Mouse (Mus musculus) hindbrain, embryonic 16.5 days (tissue): ENCODE data around the gene Clpp. TPM values are rescaled to one million over a fixed set of nuclear protein-coding genes. Genes with fewer than 3 reads are reported as not detected.

ENCODE experiments used
- ATAC-seq: fragments of 200-750 bp; cut with Nextera tagmentation; 2 replicates; pipeline ENCODE4 v1.8.0; 2017; ENCODE audit warnings: moderate TSS enrichment, moderate library complexity
- H3K27ac ChIP-seq: fragments of 300-500 bp; sonication (generic); 2 replicates; pipeline ENCODE4 v1.5.1; 2014; ENCODE audit warnings: low read depth, mild to moderate bottlenecking, control low read depth, low read length, moderate library complexity
- H3K27me3 ChIP-seq: fragments of 300-500 bp; sonication (generic); replicated peaks from 2 replicates; pipeline ENCODE4 v1.6.1; 2014; ENCODE audit warnings: low read length; ENCODE audit not compliant: control insufficient read depth, insufficient read depth
- H3K36me3 ChIP-seq: fragments of 300-500 bp; sonication (generic); 2 replicates; pipeline ENCODE4 v1.6.1; 2014; ENCODE audit warnings: mild to moderate bottlenecking, low read length, moderate library complexity, mixed read lengths; ENCODE audit not compliant: control insufficient read depth, insufficient read depth
- H3K4me1 ChIP-seq: fragments of 300-500 bp; sonication (generic); 2 replicates; pipeline ENCODE4 v1.6.1; 2014; ENCODE audit warnings: low read depth, low read length; ENCODE audit not compliant: control insufficient read depth, insufficient read depth
- H3K4me2 ChIP-seq: fragments of 300-500 bp; sonication (generic); 2 replicates; pipeline ENCODE4 v1.6.1; 2014; ENCODE audit warnings: mild to moderate bottlenecking, low read length, control low read depth, moderate library complexity
- H3K4me3 ChIP-seq: fragments of 300-500 bp; sonication (generic); 2 replicates; pipeline ENCODE4 v1.5.1; 2014; ENCODE audit warnings: mild to moderate bottlenecking, low read length, control low read depth, moderate library complexity
- H3K9ac ChIP-seq: fragments of 300-500 bp; sonication (generic); 2 replicates; pipeline ENCODE4 v1.6.1; 2014; ENCODE audit warnings: low read depth, mild to moderate bottlenecking, control low read depth, low read length, moderate library complexity
- H3K9me3 ChIP-seq: fragments of 300-500 bp; sonication (generic); 2 replicates; pipeline ENCODE4 v1.6.1; 2014; ENCODE audit warnings: mild to moderate bottlenecking, low read length, moderate library complexity; ENCODE audit not compliant: control insufficient read depth
- WGBS: fragments of 180-500 bp; shearing (Covaris S2); extraction: QIAGEN DNeasy Blood & Tissue Kit; methylation state at CpG from one replicate; pipeline ENCODE4 v1.1.7; 2014; 5-methylcytosine and 5-hydroxymethylcytosine counted together
- polyA plus RNA-seq: library from polyadenylated mRNA; unstranded; fragments of >200 nt; fragmentation: Nextera tagmentation; extraction: Ambion mirVana; gene quantifications from 2 replicates; pipeline ENCODE4 v1.2.1, GENCODE M21; 2015

The Clpp gene
- polyA plus RNA-seq, 1 experiment from 2014 or later: 162 TPM

- WGBS: 63% methylated on average over 3 of the region's 3 CpGs
- H3K27ac ChIP-seq: no peak overlapping the region
- H3K36me3 ChIP-seq: no peaks in the 10 kb centered on the region
- no peaks in the 10 kb centered on the region for H3K4me1 ChIP-seq
- no peak overlapping the region for H3K4me3 ChIP-seq
- H3K4me2 ChIP-seq: no peak overlapping the region
- no peaks in the 10 kb centered on the region for H3K27me3 ChIP-seq
- no peak overlapping the region for H3K9ac ChIP-seq
- H3K9me3 ChIP-seq: no peaks in the 10 kb centered on the region
- no peak for ATAC-seq
Observed at GRCm38 (mm10) chr17:56969321-56969720, 20.8 kb upstream of the Clpp start.

- Histone ChIP-seq H3K4me3 (no peak overlapping the region), H3K27me3 (no peaks in the 10 kb centered on the region), H3K36me3 (no peaks in the 10 kb centered on the region), H3K9me3 (no peaks in the 10 kb centered on the region), H3K27ac (no peak overlapping the region), H3K4me2 (no peak overlapping the region), H3K4me1 (no peaks in the 10 kb centered on the region), H3K9ac (no peak overlapping the region)
- no peak for ATAC-seq
- 64% methylated on average over 5 of the region's 5 CpGs for WGBS
Observed at GRCm38 (mm10) chr17:56970081-56970480, 20.0 kb upstream of the Clpp start.

DNA sequence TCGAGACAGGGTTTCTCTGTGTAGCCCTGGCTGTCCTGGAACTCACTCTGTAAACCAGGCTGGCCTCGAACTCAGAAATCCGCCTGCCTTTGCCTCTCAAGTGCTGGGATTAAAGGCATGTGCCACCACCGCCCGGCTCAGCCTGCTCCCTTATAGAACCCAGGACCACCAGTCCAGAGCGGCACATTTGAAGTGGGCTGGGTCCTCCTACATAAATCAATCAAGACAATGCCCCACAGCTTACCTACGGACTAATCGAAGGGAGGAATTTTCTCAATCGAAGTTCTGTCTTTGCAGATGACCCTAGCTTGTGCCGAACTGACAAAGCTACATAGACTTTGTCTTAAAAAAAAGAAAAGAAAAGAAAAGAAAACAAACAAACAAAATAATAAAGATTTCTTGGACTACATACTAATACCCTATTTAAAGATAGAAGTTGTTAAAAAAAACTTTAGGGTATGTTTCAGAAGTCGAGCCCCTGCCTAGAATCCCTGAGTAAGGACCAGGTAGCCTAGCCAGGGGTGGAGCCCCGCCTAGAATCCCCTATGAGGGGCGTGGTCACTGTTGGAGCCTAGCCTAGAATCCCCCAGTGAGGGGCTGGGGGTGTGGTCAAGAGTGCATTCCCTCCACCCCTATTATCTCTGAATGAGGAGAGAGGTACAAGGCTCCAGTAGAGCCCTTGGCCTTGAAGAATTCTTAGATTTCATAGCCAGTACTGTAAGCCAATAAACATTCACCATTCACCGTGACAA is 16.0 kb upstream of the Clpp start:
- Histone ChIP-seq H3K9ac (no peak overlapping the region), H3K4me1 (no peaks in the 10 kb centered on the region), H3K36me3 (no peaks in the 10 kb centered on the region), H3K27me3 (no peaks in the 10 kb centered on the region), H3K4me2 (no peak overlapping the region), H3K27ac (no peak overlapping the region), H3K4me3 (no peak overlapping the region), H3K9me3 (no peaks in the 10 kb centered on the region)
- WGBS: 70% methylated on average over 13 of the region's 14 CpGs
- ATAC-seq: no peak

GRCm38 (mm10) chr17:56974708-56975240 is 15.3 kb upstream of the Clpp start:
- 77% methylated on average over 5 of the region's 5 CpGs for whole genome bisulfite sequencing
- Histone ChIP-seq H3K27me3 (no peaks in the 10 kb centered on the region), H3K9me3 (no peaks in the 10 kb centered on the region), H3K36me3 (no peaks in the 10 kb centered on the region), H3K4me1 (no peaks in the 10 kb centered on the region), H3K4me2 (no peak overlapping the region), H3K27ac (no peak overlapping the region), H3K4me3 (no peak overlapping the region), H3K9ac (no peak overlapping the region)
- ATAC-seq: no peak

DNA sequence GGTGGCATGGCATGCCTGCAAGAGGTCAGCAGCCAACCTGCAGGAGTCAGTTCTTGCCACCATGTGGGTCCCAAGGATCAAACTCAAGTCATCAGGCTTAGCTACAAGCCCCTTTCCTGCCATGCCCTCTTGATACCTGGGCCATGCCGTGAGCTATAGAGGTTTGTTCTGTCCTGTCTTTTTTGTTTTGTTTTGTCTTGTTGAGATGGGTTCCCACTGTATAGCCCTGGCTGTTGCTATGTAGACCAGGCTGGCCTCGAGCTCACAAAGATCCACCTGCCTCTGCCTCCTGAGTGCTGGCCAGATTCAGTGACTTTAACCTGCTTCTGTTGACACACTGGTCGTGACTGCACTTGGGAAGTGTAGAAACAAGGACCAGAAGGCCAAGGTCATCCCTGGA is 14.7 kb upstream of the Clpp start:
- H3K9ac ChIP-seq: no peak overlapping the region
- WGBS: 82% methylated on average over 3 of the region's 3 CpGs
- no peaks in the 10 kb centered on the region for H3K36me3 ChIP-seq
- H3K27ac ChIP-seq: no peak overlapping the region
- no peaks in the 10 kb centered on the region for H3K27me3 ChIP-seq
- no peaks in the 10 kb centered on the region for H3K4me1 ChIP-seq
- no peaks in the 10 kb centered on the region for H3K9me3 ChIP-seq
- H3K4me3 ChIP-seq: no peak overlapping the region
- no peak for ATAC-seq
- no peak overlapping the region for H3K4me2 ChIP-seq

DNA sequence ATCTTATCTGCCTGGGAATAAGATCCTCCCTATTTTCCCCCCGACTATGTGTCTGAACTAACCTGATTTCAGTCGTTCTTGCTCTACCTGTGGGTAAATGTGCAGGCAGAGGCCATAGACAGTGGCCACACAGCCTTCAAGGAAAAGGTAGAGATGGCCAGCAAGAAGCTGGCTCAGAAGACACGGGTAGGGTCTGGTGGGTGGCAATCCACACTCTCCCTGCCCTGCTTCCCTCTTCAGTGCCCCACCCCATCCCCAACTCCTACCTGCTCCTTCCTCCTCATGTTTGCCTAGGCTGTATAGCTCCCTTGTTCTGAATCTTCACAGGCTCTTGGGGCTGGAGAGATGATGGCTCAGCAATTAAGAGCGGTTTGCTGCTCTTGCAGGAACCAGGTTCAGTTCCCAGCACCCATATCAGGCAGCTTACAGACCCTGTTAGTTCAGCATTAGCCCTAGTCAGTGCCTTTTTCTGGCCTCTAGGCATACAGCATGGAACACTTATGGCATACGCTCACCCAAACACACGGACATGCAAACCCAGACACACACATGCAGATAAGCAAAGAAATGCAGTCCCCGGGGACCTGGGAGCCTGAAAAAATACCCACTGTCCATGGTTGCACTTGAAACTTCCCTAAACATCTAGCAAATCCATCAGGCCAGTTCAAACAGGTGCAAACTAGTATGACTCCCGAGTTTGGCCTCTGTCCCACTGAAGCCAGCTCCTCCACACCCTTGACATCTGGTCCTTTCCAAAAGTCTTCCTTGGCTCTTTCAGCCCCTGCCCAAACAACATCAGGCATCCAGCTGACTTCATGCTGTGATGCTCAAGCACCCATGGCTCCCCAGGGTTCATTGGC is 13.3 kb upstream of the Clpp start:
- WGBS: 77% methylated on average over 8 of the region's 8 CpGs
- ATAC-seq: no peak
- Histone ChIP-seq H3K4me3 (no peak overlapping the region), H3K9ac (no peak overlapping the region), H3K27me3 (no peaks in the 10 kb centered on the region), H3K9me3 (no peaks in the 10 kb centered on the region), H3K27ac (no peak overlapping the region), H3K4me1 (no peaks in the 10 kb centered on the region), H3K4me2 (no peak overlapping the region), H3K36me3 (no peaks in the 10 kb centered on the region)

- ATAC-seq: no peak
- WGBS: 30% methylated on average over 7 of the region's 8 CpGs
Observed at GRCm38 (mm10) chr17:56979524-56979923, 10.6 kb upstream of the Clpp start.

GRCm38 (mm10) chr17:56981049-56981448 is 9.1 kb upstream of the Clpp start:
- Histone ChIP-seq H3K4me3 (no peak overlapping the region), H3K4me2 (no peak overlapping the region), H3K27ac (no peak overlapping the region), H3K27me3 (no peaks in the 10 kb centered on the region), H3K36me3 (no peaks in the 10 kb centered on the region), H3K9me3 (no peaks in the 10 kb centered on the region), H3K9ac (no peak overlapping the region), H3K4me1 (no peaks in the 10 kb centered on the region)
- no peak for ATAC-seq
- WGBS: 84% methylated on average over 7 of the region's 7 CpGs

More at GRCm38 (mm10) chr17:56979524-56979923, 10.6 kb upstream of the Clpp start:
- no peak overlapping the region for H3K27ac ChIP-seq
- H3K27me3 ChIP-seq: no peaks in the 10 kb centered on the region
- no peaks in the 10 kb centered on the region for H3K36me3 ChIP-seq
- H3K9ac ChIP-seq: no peak overlapping the region
- H3K4me3 ChIP-seq: no peak overlapping the region
- no peaks in the 10 kb centered on the region for H3K9me3 ChIP-seq
- no peaks in the 10 kb centered on the region for H3K4me1 ChIP-seq
- H3K4me2 ChIP-seq: no peak overlapping the region

GRCm38 (mm10) chr17:56982013-56982412 is 8.1 kb upstream of the Clpp start, which contains the start of gene Acer1:
TSS of gene Acer1 (minus strand) at chr17:56982126.
- no peaks in the 10 kb centered on the region for H3K4me1 ChIP-seq

More at GRCm38 (mm10) chr17:56982013-56982412, 8.1 kb upstream of the Clpp start, which contains the start of gene Acer1:
- H3K4me2 ChIP-seq: no peak within 1 kb of the TSS
- H3K4me3 ChIP-seq: no peak within 1 kb of the TSS
- H3K36me3 ChIP-seq: no peaks in the 10 kb centered on the region
- H3K9me3 ChIP-seq: no peaks in the 10 kb centered on the region
- WGBS: 72% methylated on average over 5 of the region's 5 CpGs
- no peak for ATAC-seq
- no peak within 1 kb of the TSS for H3K27ac ChIP-seq
- no peaks in the 10 kb centered on the region for H3K27me3 ChIP-seq
- no peak within 1 kb of the TSS for H3K9ac ChIP-seq
